Mouse (Mus musculus): ENCODE measurements around the gene Brd7.

GRCm38 (mm10) chr8:88326328-88326727, 35.7 kb downstream of the Brd7 start:
- TF ChIP-seq POLR2A (IDR thresholded peaks at IDR 0.05; ENCODE audit: low read depth, low read length) (no peak), CTCF (conservative IDR thresholded peaks at IDR 0.05; ENCODE audit: insufficient read depth, insufficient read length, low read depth, low read length) (no peak)

Data from kidney, adult 2 months (tissue).